Mouse (Mus musculus): ENCODE data around the gene S1pr5. TPM values are rescaled to one million over a fixed set of nuclear protein-coding genes. Genes with fewer than 3 reads are reported as not detected.
A peak's percentile ranks its signal among the peaks of the same experiment; 100 is the strongest.
"Not testable (repeated sequence)": the region's sequence is repeated elsewhere in the genome, so short reads cannot be mapped to it uniquely, and the experiment has no call there.

The S1pr5 gene
- total RNA-seq, 2 experiments from 2014 or later = 0.53 TPM; not detected in 1

DNA sequence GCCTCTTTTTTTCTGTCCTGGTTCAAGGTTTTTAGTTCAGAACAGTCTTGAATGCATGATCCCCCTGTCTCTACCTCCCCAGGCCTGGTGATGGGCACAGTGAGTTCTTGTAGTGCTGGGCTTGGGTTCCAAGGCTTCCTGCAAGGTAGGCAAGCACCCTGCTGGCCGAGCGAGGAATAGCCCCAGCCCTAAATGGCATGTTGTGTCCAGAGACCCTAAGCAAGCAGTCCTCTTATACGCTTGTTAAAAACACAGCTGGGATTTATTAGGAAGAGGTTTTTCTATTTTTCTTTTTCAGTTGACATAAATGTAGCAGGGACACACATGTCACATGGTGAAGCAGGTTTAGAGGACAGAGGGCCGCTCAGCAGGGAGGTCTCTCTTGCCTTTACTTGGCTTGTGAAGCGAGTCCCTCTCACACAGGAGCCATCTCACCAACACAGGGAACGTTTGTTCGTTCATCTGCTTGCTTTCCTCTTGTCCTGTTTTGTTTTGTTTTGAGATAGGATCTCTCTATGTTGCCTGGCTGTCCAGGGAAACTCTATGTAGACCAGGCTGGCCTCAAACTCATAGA, 34.5 kb downstream of the S1pr5 start:
- 0 out of 2 replicates have a peak, but pooled peaks have one; percentile 35 for ATAC-seq (replicated peaks; ENCODE audit: low FRiP score, poor library complexity, severe bottlenecking)

DNA sequence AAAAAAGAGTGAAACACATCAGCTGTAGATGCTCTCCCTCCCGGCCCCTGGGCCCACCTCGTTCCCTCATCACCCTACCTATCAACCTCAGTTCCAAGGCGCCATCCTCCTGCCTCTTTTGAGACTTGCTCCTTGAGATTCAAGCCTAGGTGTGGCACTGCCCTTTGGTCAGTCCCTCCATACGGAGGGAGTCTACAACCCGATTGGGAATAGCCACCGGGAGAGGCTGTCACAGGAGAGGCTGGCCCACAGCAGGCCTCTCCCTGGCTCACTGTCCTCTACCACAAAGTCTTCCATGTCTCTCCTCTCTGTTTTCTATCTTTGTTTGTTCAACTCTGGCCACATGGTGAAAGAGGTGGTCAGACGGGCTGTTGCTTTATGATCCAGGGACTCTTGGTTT, 36.6 kb downstream of the S1pr5 start:
- no peak for ATAC-seq (replicated peaks; ENCODE audit: low FRiP score, poor library complexity, severe bottlenecking)

DNA sequence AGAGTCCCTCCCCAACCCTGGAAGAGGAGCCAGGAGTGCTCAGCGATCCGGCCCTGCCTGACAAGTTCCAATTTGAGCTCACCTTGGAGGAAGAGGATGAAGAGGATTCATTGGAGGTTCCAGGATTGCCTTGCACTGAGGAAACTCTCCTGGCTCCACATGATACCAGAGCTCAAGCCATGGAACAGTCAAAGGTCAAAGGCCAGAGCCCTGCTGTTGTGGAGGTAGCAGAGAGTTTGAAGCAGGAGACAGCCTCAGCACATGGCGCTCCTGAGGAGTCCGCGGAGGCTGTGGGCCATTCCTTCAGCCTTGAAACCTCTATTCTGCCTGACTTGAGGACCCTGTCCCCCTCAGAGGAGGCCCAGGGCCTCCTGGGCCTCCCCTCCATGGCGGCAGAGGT, 37.4 kb downstream of the S1pr5 start:
- no peak for ATAC-seq (replicated peaks; ENCODE audit: low FRiP score, poor library complexity, severe bottlenecking)

DNA sequence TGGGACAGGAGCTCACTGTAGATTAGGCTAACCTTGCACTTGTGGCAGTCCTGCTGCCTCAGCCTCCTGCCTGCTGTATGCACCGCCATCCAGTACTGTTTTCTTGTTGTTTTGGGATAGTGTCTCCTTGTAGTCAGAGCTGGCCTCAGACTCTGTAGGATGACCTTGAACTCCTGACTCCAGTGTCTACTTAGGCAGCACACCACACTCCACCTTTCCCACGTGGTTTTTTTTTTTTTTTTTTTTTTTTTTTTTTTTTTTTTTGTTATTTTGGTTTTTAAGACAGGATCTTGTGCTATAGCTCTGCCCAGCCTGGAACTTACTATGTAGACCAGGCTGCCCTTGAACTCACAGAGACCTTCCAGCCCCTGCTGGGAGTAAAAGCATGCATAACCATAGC, 39.6 kb downstream of the S1pr5 start:
- ATAC-seq (replicated peaks; ENCODE audit: low FRiP score, poor library complexity, severe bottlenecking) = no peak

DNA sequence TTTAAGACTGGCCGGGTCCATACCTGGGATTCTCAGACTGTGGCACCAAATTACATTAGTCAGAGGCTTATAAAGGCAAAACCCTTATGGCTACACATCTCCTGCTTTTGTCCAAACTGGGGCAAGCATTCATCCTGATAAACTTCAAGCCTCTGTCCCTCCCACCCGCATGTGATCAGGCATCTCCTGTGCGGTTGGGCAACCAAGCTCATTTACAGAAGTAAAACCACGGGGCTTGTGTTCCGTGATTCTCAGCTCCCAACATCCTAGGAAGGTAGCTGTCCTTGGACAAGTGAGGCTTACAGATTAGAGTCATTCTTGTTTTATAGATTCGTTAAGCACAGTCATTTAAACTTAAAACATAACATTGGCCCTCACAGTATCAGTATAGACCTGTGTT, 41.4 kb downstream of the S1pr5 start:
- no peak for ATAC-seq (replicated peaks; ENCODE audit: low FRiP score, poor library complexity, severe bottlenecking)

DNA sequence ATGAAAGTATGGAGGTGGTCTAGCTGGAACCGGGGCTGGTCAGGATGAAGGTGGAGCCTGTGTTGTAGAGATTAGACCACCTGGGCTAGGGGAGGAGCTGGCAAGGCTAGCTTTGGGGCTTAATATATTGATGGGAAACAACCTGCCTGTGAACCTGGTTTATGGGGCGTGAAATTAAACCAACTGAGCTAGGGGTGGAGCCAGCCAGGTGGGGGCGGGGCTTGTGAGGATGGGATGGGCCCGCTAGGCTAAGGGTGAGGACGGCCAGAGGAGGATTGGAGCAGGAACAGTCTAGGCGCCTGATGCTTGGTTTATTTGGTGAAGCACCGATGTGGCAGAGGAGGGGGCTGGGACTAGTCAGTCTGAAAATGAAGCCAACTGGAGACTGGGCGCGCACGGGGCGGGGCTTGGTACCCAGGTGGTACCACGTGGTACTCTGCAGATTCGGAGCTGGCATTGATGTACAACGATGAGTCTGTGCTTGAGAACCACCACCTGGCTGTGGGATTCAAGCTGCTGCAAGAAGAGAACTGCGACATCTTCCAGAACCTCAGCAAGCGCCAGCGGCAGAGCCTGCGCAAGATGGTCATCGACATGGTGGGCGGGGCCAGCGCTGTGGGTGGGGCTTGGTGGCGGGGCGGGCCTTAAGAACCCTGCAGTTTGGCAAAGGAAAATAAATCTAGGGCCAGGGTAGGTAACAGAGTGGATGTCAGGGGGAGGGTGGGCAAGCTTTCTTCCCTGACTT, 43.5 kb downstream of the S1pr5 start:
- ATAC-seq (replicated peaks; ENCODE audit: low FRiP score, poor library complexity, severe bottlenecking) = 0 out of 2 replicates have a peak, but pooled peaks have one; percentile 20

DNA sequence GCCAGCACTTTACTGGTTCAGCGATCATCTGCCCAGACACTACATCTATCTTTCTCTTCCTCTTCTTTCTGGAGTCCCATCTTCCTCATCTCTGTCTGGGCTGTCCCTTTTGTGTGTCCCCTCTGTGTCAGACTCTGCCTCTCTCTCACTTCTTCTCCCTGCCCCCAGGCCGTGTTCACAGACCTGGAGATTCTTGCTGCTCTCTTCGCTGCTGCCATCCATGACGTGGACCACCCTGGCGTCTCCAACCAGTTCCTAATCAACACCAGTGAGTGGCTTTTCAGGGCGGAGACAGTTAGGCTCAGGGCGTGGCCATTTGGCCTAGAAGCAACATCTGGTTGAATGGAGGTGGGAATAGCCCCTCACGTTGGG, 44.1 kb downstream of the S1pr5 start:
- no peak for ATAC-seq (replicated peaks; ENCODE audit: low FRiP score, poor library complexity, severe bottlenecking)

DNA sequence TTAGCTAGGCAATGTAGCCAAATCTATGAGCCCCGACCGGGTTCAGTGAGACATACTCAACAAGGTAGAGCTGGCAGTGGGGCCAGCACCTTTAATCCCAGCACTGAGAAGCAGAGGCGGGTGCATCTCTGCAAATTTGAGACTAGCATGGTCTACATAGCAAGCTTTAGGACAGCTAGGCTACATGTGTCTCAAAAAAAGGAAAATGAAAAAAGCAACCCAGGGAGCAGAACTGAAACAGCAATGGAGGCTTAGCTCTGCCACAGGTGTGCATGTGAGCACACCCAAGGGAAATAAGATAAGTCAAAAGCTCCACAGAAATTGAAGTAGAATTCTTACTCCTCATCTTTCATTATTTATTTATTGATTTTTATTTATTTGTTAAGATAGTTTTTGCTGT, 49.3 kb downstream of the S1pr5 start:
- no peak for ATAC-seq (replicated peaks; ENCODE audit: low FRiP score, poor library complexity, severe bottlenecking)

DNA sequence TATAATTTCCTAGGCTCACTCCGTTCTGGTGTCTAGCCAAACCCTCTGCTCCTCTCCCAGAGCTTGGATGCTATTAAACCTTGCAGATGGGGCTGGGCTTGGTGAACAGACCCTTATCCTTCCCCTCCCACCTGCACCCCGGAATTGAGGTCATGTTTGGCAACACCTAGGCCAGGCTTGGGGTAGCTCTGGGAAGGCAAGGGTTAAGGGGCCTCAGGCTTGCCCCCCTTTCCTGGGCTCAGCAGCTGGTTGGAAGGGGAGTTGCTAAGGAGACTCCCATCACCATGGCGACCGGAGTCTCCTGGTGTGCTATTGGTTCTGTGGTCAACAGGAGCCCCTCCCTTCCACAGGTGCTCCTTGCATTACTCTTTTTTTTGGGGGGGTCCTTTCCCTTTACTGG, 50.3 kb downstream of the S1pr5 start:
- no peak for ATAC-seq (replicated peaks; ENCODE audit: low FRiP score, poor library complexity, severe bottlenecking)

DNA sequence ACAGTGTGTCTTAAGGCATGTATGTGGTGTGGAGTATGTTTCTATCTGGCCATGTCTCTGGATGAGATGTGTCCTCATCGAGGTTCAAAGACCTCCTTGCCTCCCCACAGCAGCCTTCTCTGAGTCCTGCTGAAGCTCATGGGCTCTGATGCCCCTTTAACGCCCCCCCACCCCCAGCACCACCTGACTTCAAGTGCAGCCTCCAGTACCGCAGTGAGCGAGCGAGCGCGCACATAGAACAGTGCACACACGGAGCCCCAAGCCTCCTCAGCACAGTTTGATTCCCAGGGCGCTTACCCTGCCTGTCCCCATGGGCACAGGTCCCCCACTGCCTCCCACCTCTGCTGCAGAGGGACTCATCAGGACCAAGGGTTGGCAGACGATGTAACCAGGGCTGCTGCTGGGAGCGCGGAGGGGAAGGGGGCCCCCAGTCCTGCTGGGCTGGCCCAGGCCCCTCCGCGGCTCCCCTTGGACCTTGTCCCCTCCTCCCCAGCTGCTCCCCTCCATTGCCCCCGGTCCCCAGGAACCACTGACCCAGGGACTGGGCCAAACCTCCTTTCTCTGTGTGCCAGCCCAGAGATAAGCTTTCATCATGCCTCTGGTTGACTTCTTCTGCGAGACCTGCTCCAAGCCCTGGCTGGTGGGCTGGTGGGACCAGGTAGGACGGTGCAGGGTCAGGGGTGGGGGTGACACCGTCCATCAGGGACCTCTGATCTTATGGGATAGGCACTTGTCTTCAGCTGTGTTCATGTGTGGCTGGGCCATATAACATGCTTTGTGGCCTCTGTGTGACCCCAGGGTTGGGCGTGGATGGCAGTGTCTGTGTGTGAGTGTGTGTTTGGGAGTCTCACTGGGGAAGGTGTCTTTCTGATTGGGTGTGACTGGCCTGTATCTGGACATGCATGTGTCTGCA, 51.5 kb downstream of the S1pr5 start:
- ATAC-seq (replicated peaks; ENCODE audit: low FRiP score, poor library complexity, severe bottlenecking) = no peak

DNA sequence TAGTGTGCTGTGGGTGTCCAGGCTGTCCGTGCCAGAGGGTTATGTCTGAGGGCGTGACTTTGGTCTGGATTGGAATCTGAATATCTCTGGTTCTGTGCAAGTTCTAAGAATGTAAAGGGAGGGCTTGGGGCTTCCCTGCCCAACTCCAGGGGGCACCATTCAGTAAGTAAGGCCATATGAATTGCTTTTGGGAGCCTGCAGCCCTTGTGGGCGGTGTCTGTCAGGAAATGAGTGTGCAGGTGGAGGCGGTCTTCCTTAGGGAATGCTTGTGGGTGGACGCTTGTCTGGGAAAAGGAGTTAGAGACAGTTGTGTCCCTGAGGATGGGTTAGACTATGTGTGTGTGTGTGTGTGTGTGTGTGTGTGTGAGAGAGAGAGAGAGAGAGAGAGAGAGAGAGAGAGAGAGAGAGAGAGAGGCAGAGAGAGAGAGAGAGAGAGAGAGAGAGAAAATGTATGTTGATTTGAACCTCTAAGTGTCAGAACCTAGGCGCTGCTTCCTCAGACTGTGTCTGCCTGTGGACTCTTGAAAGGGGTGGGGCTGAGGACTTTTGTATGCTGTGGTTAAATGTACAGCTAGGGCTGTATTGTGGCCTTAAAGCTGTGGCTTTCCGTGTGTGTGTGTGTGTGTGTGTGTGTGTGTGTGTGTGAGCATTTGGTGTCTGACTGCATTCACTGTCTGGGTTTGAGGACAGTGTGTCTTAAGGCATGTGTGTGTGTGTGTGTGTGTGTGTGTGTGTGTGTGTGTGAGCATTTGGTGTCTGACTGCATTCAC, 52.3 kb downstream of the S1pr5 start:
- not testable (repeated sequence) for ATAC-seq (replicated peaks; ENCODE audit: low FRiP score, poor library complexity, severe bottlenecking)

DNA sequence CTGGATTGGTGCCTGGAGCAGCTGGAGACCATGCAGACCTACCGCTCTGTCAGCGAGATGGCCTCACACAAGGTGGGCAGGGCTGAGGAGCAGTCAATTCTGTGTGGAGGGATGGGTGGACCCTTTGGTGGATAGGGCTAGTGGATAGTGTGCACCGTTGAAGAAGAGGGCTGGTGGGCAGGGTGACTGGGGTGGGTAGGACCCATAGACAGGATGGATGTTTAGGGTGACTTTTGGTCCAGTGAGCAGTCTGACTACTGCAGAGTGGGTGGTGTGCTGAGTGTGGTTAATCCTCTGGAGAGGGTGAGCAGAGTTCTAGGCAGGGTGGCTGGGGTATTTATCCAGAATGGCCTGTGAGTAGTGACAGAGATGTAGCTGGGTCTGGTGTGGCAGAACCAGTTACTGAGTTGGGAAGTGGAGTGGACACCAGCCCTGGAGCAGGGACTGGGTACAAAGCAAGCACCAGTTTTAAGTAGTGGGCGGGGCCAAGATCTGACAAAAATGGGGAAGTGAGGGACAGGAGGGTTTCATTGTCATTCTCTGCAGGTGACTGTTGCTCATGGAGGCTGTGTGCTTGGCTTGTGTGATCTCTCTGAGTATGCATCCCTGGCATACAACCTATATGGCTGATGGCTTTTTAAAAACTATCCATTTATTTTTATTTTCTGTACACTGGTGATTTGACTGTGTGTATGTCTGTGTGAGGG, 53.3 kb downstream of the S1pr5 start:
- no peak for ATAC-seq (replicated peaks; ENCODE audit: low FRiP score, poor library complexity, severe bottlenecking)

DNA sequence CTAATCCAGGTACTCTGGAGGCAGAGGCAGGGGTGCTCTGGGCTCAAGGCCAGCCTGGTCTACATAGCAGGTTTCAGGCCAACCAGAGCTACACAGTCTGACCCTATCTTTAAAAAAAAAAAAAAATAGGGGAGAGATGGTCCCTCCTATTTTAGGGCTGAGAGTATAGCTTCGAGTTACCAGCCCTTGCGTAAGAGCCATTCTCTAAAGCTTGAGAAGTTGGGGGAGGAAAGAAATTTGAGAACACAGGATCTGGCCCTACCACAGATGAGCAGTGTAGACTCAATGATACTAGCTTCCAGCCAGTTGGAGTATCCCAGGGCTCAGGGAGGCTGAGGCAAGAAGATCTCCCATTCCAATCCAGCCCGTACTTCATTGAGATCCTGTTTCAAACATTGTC, 54.5 kb downstream of the S1pr5 start:
- ATAC-seq (replicated peaks; ENCODE audit: low FRiP score, poor library complexity, severe bottlenecking) = no peak

Other genes with a start within 250 kb of the S1pr5 start
- 13.0 and 22.0 TPM in 2 replicates for gene Mrpl4, start 245.7 kb downstream of the S1pr5 start, total RNA-seq (2015; ENCODE audit: low replicate concordance)
- gene Mrpl4, start 245.7 kb downstream of the S1pr5 start, total RNA-seq (2017; ENCODE audit: low replicate concordance) = 13.3 and 18.0 TPM in 2 replicates
- 1.3 TPM in 1 of 2 replicates, not detected in the other for gene Icam1, start 232.5 kb downstream of the S1pr5 start, total RNA-seq (2015; ENCODE audit: low replicate concordance)
- gene Icam1, start 232.5 kb downstream of the S1pr5 start, total RNA-seq (2017; ENCODE audit: low replicate concordance) = 1.5 and 9.0 TPM in 2 replicates
- gene Icam4, start 219.1 kb downstream of the S1pr5 start, total RNA-seq (2015; ENCODE audit: low replicate concordance) = 164 and 214 TPM in 2 replicates
- 107 and 112 TPM in 2 replicates for gene Icam4, start 219.1 kb downstream of the S1pr5 start, total RNA-seq (2017; ENCODE audit: low replicate concordance)
- gene Icam5, start 216.4 kb downstream of the S1pr5 start, total RNA-seq (2015; ENCODE audit: low replicate concordance) = 1.3 and 1.4 TPM in 2 replicates
- 1.3 and 3.5 TPM in 2 replicates for gene Icam5, start 216.4 kb downstream of the S1pr5 start, total RNA-seq (2017; ENCODE audit: low replicate concordance)
- 6.8 TPM in 1 of 2 replicates, not detected in the other for gene Zglp1, start 181.3 kb downstream of the S1pr5 start, total RNA-seq (2015; ENCODE audit: low replicate concordance)
- gene Zglp1, start 181.3 kb downstream of the S1pr5 start, total RNA-seq (2017; ENCODE audit: low replicate concordance) = not detected in 2 replicates
- gene Gm49373, start 175.3 kb downstream of the S1pr5 start, total RNA-seq (2015; ENCODE audit: low replicate concordance) = not detected in 2 replicates
- not detected in 2 replicates for gene Gm49373, start 175.3 kb downstream of the S1pr5 start, total RNA-seq (2017; ENCODE audit: low replicate concordance)
- 13.0 and 19.8 TPM in 2 replicates for gene Fdx1l, start 174.8 kb downstream of the S1pr5 start, total RNA-seq (2015; ENCODE audit: low replicate concordance)
- 7.8 and 19.7 TPM in 2 replicates for gene Fdx1l, start 174.8 kb downstream of the S1pr5 start, total RNA-seq (2017; ENCODE audit: low replicate concordance)
- gene Gm38431, start 156.4 kb downstream of the S1pr5 start, total RNA-seq (2015; ENCODE audit: low replicate concordance) = 30.6 and 34.0 TPM in 2 replicates
- gene Gm38431, start 156.4 kb downstream of the S1pr5 start, total RNA-seq (2017; ENCODE audit: low replicate concordance) = 4.2 TPM in 1 of 2 replicates, not detected in the other
- 18.4 and 23.4 TPM in 2 replicates for gene Raver1, start 156.4 kb downstream of the S1pr5 start, total RNA-seq (2015; ENCODE audit: low replicate concordance)
- 21.1 and 32.5 TPM in 2 replicates for gene Raver1, start 156.4 kb downstream of the S1pr5 start, total RNA-seq (2017; ENCODE audit: low replicate concordance)
- gene Tyk2, start 117.2 kb downstream of the S1pr5 start, total RNA-seq (2015; ENCODE audit: low replicate concordance) = 2.5 and 5.0 TPM in 2 replicates
- gene Tyk2, start 117.2 kb downstream of the S1pr5 start, total RNA-seq (2017; ENCODE audit: low replicate concordance) = 4.7 and 5.0 TPM in 2 replicates
- gene Cdc37, start 98.5 kb downstream of the S1pr5 start, total RNA-seq (2015; ENCODE audit: low replicate concordance) = 28.9 and 42.9 TPM in 2 replicates
- 68.0 and 76.5 TPM in 2 replicates for gene Cdc37, start 98.5 kb downstream of the S1pr5 start, total RNA-seq (2017; ENCODE audit: low replicate concordance)
- 4.6 TPM in 1 of 2 replicates, not detected in the other for gene Pde4a, start 82.7 kb downstream of the S1pr5 start, total RNA-seq (2015; ENCODE audit: low replicate concordance)
- gene Pde4a, start 82.7 kb downstream of the S1pr5 start, total RNA-seq (2017; ENCODE audit: low replicate concordance) = 0.15 and 0.39 TPM in 2 replicates
- 13.8 and 25.2 TPM in 2 replicates for gene Keap1, start 9.1 kb downstream of the S1pr5 start, total RNA-seq (2015; ENCODE audit: low replicate concordance)
- gene Keap1, start 9.1 kb downstream of the S1pr5 start, total RNA-seq (2017; ENCODE audit: low replicate concordance) = 37.0 and 44.7 TPM in 2 replicates
- 49.4 and 49.5 TPM in 2 replicates for gene Atg4d, start 16.9 kb upstream of the S1pr5 start, total RNA-seq (2015; ENCODE audit: low replicate concordance)
- gene Atg4d, start 16.9 kb upstream of the S1pr5 start, total RNA-seq (2017; ENCODE audit: low replicate concordance) = 73.9 and 162 TPM in 2 replicates
- gene Kri1, start 39.5 kb upstream of the S1pr5 start, total RNA-seq (2015; ENCODE audit: low replicate concordance) = 19.7 and 49.4 TPM in 2 replicates
- gene Kri1, start 39.5 kb upstream of the S1pr5 start, total RNA-seq (2017; ENCODE audit: low replicate concordance) = 18.2 and 48.8 TPM in 2 replicates
- gene Cdkn2d, start 43.0 kb upstream of the S1pr5 start, total RNA-seq (2015; ENCODE audit: low replicate concordance) = 305 and 325 TPM in 2 replicates
- 151 and 194 TPM in 2 replicates for gene Cdkn2d, start 43.0 kb upstream of the S1pr5 start, total RNA-seq (2017; ENCODE audit: low replicate concordance)
- gene Ap1m2, start 63.9 kb upstream of the S1pr5 start, total RNA-seq (2015; ENCODE audit: low replicate concordance) = 0.36 and 0.84 TPM in 2 replicates
- not detected in 2 replicates for gene Ap1m2, start 63.9 kb upstream of the S1pr5 start, total RNA-seq (2017; ENCODE audit: low replicate concordance)
- gene Slc44a2, start 72.3 kb upstream of the S1pr5 start, total RNA-seq (2015; ENCODE audit: low replicate concordance) = 15.9 and 35.7 TPM in 2 replicates
- gene Slc44a2, start 72.3 kb upstream of the S1pr5 start, total RNA-seq (2017; ENCODE audit: low replicate concordance) = 14.4 and 22.3 TPM in 2 replicates
- 31.4 and 34.8 TPM in 2 replicates for gene Ilf3, start 119.4 kb upstream of the S1pr5 start, total RNA-seq (2015; ENCODE audit: low replicate concordance)
- gene Ilf3, start 119.4 kb upstream of the S1pr5 start, total RNA-seq (2017; ENCODE audit: low replicate concordance) = 29.6 and 32.8 TPM in 2 replicates
- 4.7 TPM in 1 of 2 replicates, not detected in the other for gene Qtrt1, start 163.4 kb upstream of the S1pr5 start, total RNA-seq (2015; ENCODE audit: low replicate concordance)
- 0.98 and 4.0 TPM in 2 replicates for gene Qtrt1, start 163.4 kb upstream of the S1pr5 start, total RNA-seq (2017; ENCODE audit: low replicate concordance)
- gene Dnm2, start 176.5 kb upstream of the S1pr5 start, total RNA-seq (2015; ENCODE audit: low replicate concordance) = 129 and 138 TPM in 2 replicates
- gene Dnm2, start 176.5 kb upstream of the S1pr5 start, total RNA-seq (2017; ENCODE audit: low replicate concordance) = 181 and 184 TPM in 2 replicates